Mouse (Mus musculus): ENCODE data around the gene Polm. TPM values are rescaled to one million over a fixed set of nuclear protein-coding genes. Genes with fewer than 3 reads are reported as not detected.

Polm gene
- polyA plus RNA-seq, 1 experiment: 63.9 TPM

GRCm38 (mm10) chr11:5858723-5859122 is 20.9 kb upstream of the Polm start:
- peaks cover 14% of the 10 kb centered on the region for H3K27me3 ChIP-seq (ENCODE audit: control insufficient read depth, insufficient read depth, low read length)
- H3K36me3 ChIP-seq (ENCODE audit: control insufficient read depth, insufficient read depth, low read length): no peaks in the 10 kb centered on the region
- no peak for DNase-seq

GRCm38 (mm10) chr11:5856479-5857130 is 18.8 kb upstream of the Polm start:
- H3K27ac ChIP-seq (ENCODE audit: control insufficient read depth, insufficient read depth, low read length): no peak overlapping the region
- DNase-seq: no peak
- no peak for TF ChIP-seq CTCF (IDR thresholded peaks at IDR 0.05; ENCODE audit: borderline replicate concordance, control insufficient read depth, extremely low read depth, insufficient read depth, low read length, poor library complexity)
- TF ChIP-seq POLR2A (IDR thresholded peaks at IDR 0.05; ENCODE audit: control insufficient read depth, extremely low read depth, insufficient read depth, low read length, poor library complexity): no peak
- WGBS: 91% methylated on average over 8 of the region's 8 CpGs
- peaks cover 6% of the 10 kb centered on the region for H3K27me3 ChIP-seq (ENCODE audit: control insufficient read depth, insufficient read depth, low read length)
- H3K36me3 ChIP-seq (ENCODE audit: control insufficient read depth, insufficient read depth, low read length): no peaks in the 10 kb centered on the region
- H3K4me3 ChIP-seq (ENCODE audit: control insufficient read depth, insufficient read depth, low read length): no peak overlapping the region
- peaks cover 12% of the 10 kb centered on the region for H3K4me1 ChIP-seq (replicated peaks; ENCODE audit: control insufficient read depth, insufficient read depth, low read length)

More at GRCm38 (mm10) chr11:5858723-5859122, 20.9 kb upstream of the Polm start:
- no peak overlapping the region for H3K4me3 ChIP-seq (ENCODE audit: control insufficient read depth, insufficient read depth, low read length)
- TF ChIP-seq CTCF (IDR thresholded peaks at IDR 0.05; ENCODE audit: borderline replicate concordance, control insufficient read depth, extremely low read depth, insufficient read depth, low read length, poor library complexity) (no peak), POLR2A (IDR thresholded peaks at IDR 0.05; ENCODE audit: control insufficient read depth, extremely low read depth, insufficient read depth, low read length, poor library complexity) (no peak)
- 79% methylated on average over 1 of the region's 1 CpGs for WGBS
- peaks cover 12% of the 10 kb centered on the region for H3K4me1 ChIP-seq (replicated peaks; ENCODE audit: control insufficient read depth, insufficient read depth, low read length)
- no peak overlapping the region for H3K27ac ChIP-seq (ENCODE audit: control insufficient read depth, insufficient read depth, low read length)

GRCm38 (mm10) chr11:5855902-5856301 is 18.1 kb upstream of the Polm start:
- TF ChIP-seq POLR2A (IDR thresholded peaks at IDR 0.05; ENCODE audit: control insufficient read depth, extremely low read depth, insufficient read depth, low read length, poor library complexity) (no peak), CTCF (IDR thresholded peaks at IDR 0.05; ENCODE audit: borderline replicate concordance, control insufficient read depth, extremely low read depth, insufficient read depth, low read length, poor library complexity) (no peak)
- Histone ChIP-seq H3K4me1 (replicated peaks; ENCODE audit: control insufficient read depth, insufficient read depth, low read length) (peaks cover 15% of the 10 kb centered on the region), H3K36me3 (ENCODE audit: control insufficient read depth, insufficient read depth, low read length) (no peaks in the 10 kb centered on the region), H3K4me3 (ENCODE audit: control insufficient read depth, insufficient read depth, low read length) (no peak overlapping the region), H3K27ac (ENCODE audit: control insufficient read depth, insufficient read depth, low read length) (no peak overlapping the region), H3K27me3 (ENCODE audit: control insufficient read depth, insufficient read depth, low read length) (no peaks in the 10 kb centered on the region; the same call in 1 of the 2 replicates)
- DNase-seq: no peak
- 82% methylated on average over 7 of the region's 7 CpGs for WGBS

- Histone ChIP-seq H3K27ac (ENCODE audit: control insufficient read depth, insufficient read depth, low read length) (no peak overlapping the region), H3K4me3 (ENCODE audit: control insufficient read depth, insufficient read depth, low read length) (no peak overlapping the region), H3K4me1 (replicated peaks; ENCODE audit: control insufficient read depth, insufficient read depth, low read length) (peaks cover 19% of the 10 kb centered on the region), H3K27me3 (ENCODE audit: control insufficient read depth, insufficient read depth, low read length) (no peaks in the 10 kb centered on the region; the same call in 1 of the 2 replicates), H3K36me3 (ENCODE audit: control insufficient read depth, insufficient read depth, low read length) (no peaks in the 10 kb centered on the region)
- TF ChIP-seq CTCF (IDR thresholded peaks at IDR 0.05; ENCODE audit: borderline replicate concordance, control insufficient read depth, extremely low read depth, insufficient read depth, low read length, poor library complexity) (no peak), POLR2A (IDR thresholded peaks at IDR 0.05; ENCODE audit: control insufficient read depth, extremely low read depth, insufficient read depth, low read length, poor library complexity) (no peak)
- no peak for DNase-seq
These were observed 17.7 kb upstream of the Polm start for GRCm38 (mm10) chr11:5855481-5855880.

GRCm38 (mm10) chr11:5852314-5852713 is 14.5 kb upstream of the Polm start:
- peak overlapping the region; percentile 100 for H3K27ac ChIP-seq (ENCODE audit: control insufficient read depth, insufficient read depth, low read length)
- H3K4me1 ChIP-seq (replicated peaks; ENCODE audit: control insufficient read depth, insufficient read depth, low read length): peaks cover 37% of the 10 kb centered on the region
- no peaks in the 10 kb centered on the region for H3K27me3 ChIP-seq (ENCODE audit: control insufficient read depth, insufficient read depth, low read length)
- TF ChIP-seq POLR2A (IDR thresholded peaks at IDR 0.05; ENCODE audit: control insufficient read depth, extremely low read depth, insufficient read depth, low read length, poor library complexity) (no peak), CTCF (IDR thresholded peaks at IDR 0.05; ENCODE audit: borderline replicate concordance, control insufficient read depth, extremely low read depth, insufficient read depth, low read length, poor library complexity) (no peak)
- no peak for DNase-seq
- WGBS: 89% methylated on average over 1 of the region's 1 CpGs
- H3K36me3 ChIP-seq (ENCODE audit: control insufficient read depth, insufficient read depth, low read length): no peaks in the 10 kb centered on the region
- no peak overlapping the region for H3K4me3 ChIP-seq (ENCODE audit: control insufficient read depth, insufficient read depth, low read length)

GRCm38 (mm10) chr11:5851021-5851736 is 13.4 kb upstream of the Polm start:
- TF ChIP-seq CTCF (IDR thresholded peaks at IDR 0.05; ENCODE audit: borderline replicate concordance, control insufficient read depth, extremely low read depth, insufficient read depth, low read length, poor library complexity) (no peak), POLR2A (IDR thresholded peaks at IDR 0.05; ENCODE audit: control insufficient read depth, extremely low read depth, insufficient read depth, low read length, poor library complexity) (no peak)
- peak overlapping the region; percentile 100 for H3K27ac ChIP-seq (ENCODE audit: control insufficient read depth, insufficient read depth, low read length)

More at GRCm38 (mm10) chr11:5851021-5851736, 13.4 kb upstream of the Polm start:
- Histone ChIP-seq H3K36me3 (ENCODE audit: control insufficient read depth, insufficient read depth, low read length) (no peaks in the 10 kb centered on the region), H3K4me3 (ENCODE audit: control insufficient read depth, insufficient read depth, low read length) (no peak overlapping the region), H3K27me3 (ENCODE audit: control insufficient read depth, insufficient read depth, low read length) (no peaks in the 10 kb centered on the region), H3K4me1 (replicated peaks; ENCODE audit: control insufficient read depth, insufficient read depth, low read length) (peaks cover 39% of the 10 kb centered on the region)
- DNase-seq: peak; percentile 53
- 37% methylated on average over 4 of the region's 4 CpGs for WGBS

Data from thymus, adult 2 months (tissue).